Mouse (Mus musculus) CH12F3 (cell line): Measurements from ENCODE around the gene Ndc1.
"Not testable (repeated sequence)": the region's sequence is repeated elsewhere in the genome, so short reads cannot be mapped to it uniquely, and the experiment has no call there.

ENCODE experiments used
- in situ Hi-C: fragments of 300-500 bp; cut with MboI; formaldehyde crosslinking; loops from 2 replicates; pipeline ENCODE4 v1.14.3; 2020; ENCODE audit warnings: low sequenced_read_pairs

The Ndc1 gene

DNA sequence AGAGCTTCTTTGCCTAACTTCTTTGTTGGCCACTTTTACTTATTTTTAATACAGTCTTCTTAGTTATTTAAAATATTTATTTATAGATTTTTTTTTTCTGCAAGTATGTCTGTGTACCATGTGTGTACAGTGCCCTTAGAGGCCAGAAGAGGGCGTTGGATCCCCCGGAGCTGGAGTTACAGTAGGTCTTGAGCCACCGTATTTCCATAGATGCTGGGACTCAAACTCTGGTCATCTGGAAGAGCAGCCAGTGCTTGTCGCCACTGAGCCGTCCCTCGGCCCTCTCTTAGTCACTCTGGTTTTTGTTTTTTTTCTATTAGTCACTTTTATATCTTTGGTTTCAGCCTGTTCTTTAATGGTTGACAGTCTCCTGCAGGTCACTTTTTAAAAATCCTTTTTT lies 4.0 kb upstream of the Ndc1 start:
- in situ Hi-C loops = no loop called here

DNA sequence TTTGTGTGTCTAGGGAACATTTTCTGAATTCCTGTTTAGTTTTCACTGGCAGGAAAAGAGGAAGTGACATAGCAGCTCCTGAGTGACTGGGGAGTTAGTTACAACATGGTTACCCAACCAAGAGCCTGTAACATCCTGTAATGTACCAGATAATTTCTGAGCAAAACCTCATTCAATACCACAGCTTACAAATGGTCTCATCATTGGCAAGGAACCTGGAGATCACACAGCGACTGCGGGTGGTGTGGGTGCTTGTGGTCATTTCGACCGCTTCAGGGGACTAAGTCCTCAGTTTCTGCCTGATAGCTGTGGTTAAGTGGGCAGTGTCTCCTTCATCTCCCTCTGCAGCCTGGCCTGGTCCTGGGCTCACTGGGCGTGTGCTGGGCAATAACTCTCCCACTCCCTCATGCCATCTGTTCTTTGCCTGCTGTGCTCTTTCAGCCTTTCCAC lies 3.4 kb upstream of the Ndc1 start:
- in situ Hi-C loops = no loop called here

DNA sequence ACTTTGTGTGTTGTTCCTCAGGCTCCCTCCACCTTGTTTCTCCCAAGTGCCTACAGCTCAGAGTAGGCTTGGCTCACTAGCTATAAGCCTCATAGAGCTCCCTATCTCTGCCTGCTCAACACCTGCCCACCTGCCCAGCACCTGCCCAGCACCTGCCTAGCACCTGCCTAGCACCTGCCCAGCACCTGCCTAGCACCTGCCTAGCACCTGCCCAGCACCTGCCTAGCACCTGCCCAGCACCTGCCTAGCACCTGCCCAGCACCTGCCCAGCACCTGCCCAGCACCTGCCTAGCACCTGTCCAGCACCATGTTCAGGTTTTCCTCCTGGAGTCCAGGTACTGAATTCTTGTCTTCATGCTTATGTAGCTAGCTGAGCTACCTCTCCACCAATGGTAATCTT lies 1.2 kb upstream of the Ndc1 start:
- in situ Hi-C loops = not testable (repeated sequence)

DNA sequence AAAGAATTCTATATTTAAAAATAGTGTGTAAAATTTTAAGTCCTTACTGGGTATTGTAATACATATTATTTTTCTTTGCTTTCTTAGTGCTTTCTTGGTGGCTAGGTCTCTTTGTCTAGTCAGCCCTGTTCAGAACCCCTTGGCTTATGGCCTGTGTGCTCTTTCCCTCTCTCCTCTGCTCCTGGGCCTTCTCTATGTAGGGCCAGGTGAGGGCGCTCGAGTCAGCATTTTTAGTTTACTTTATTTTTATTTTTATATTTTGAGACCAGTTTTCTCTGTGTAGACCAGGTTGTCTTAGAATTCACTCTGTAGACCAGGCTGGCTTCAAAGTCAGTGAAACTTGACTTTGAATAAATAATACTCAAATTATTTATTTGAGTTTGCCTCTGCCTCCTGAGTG lies 4.7 kb downstream of the Ndc1 start:
- in situ Hi-C loops = no loop called here

DNA sequence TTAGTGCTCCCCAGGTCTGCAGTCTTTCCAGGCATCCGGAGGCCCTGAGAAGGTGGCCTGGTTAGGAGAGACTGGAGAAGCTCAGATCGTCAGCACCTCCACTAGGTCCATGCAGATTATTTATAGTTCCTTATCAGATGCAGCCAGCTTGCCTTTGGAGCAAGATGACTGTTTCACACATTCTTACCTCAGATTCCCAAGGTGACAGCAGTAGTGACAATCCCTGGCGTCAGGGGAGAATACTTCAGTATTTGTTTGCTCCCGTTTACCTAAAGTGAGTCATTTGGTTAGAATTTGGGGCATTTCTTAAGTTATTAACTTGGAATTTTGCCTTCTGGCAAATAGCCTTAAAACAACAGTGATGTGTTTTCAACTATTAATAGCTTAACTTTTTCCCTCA lies 7.1 kb downstream of the Ndc1 start:
- in situ Hi-C loops = no loop called here

DNA sequence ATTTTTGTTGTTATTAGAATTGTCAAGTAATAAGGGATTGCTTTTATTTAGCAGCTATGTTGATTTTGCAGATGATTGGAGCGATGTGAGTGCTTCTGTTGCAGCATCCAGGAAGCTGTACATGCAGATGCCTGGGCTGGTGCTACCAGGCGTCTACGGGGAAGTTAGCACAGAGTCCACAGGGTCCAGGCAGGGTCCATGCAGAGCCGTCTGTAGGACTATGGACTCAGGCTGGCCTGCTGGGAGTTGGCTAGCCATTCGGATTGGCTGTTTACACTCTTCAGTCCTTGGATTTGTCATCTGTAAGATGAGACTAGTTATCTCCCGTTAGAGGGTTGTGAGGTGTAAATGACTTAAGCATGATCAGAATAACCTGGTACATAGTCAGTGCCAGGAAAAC lies 11.4 kb downstream of the Ndc1 start:
- in situ Hi-C loops = no loop called here

DNA sequence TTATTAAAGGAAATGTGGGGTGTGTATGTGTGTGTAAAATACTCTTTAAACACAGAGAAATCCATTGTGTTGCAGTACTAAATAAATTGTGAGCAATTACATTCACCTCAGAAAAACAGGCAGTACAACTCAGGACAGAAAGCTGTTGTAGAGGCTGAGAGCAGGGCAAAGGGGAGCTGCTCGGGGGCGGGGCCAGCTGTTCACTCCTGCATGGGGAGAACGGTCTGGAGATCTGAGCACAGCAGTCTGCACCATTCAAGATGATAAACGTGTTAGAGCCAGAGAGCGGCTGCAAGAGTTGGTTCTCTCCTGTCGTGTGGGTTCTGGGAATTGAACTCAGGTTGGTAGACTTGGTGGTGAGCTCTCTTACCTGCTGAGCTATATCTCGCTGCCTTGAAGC lies 13.3 kb downstream of the Ndc1 start:
- in situ Hi-C loops = no loop called here

DNA sequence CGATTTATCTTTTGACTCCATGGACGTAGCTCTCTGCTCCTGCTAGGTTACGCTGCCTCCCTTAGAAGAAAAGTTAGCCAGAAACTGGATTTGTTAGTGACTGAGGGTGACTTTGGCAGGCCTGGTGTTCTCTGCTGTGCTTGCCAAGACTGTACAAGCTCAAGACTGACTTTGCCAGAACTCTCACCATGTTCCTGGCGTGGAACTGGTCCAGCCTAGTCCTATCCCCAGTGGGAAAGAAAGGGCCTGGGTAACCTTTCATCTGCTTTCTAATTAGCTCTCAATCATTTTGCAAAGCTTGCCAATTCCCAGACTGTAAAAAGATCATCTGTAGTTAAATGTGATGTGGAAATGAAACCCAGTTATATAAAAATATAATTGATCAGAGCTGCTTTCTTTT lies 19.5 kb downstream of the Ndc1 start:
- in situ Hi-C loops = no loop called here

DNA sequence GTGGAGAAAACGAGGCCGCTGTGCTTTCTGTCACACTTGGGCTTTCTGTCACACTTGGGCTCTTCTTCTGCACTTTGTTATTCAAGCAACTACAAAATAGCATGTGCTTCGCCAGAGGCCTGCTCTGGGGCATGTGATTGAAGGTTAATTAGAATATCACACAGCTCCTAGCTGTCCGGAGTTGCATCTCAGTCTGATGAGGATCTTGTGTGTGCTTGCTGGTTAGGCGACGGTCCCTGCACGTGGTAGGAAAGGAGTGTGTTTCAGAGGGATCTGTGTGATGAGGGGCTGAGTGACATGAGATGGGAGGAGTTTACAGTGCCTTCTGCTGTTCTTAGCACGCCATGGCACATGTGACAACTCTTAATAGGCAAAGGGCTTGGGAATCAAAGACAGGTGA lies 19.9 kb downstream of the Ndc1 start:
- in situ Hi-C loops = no loop called here

DNA sequence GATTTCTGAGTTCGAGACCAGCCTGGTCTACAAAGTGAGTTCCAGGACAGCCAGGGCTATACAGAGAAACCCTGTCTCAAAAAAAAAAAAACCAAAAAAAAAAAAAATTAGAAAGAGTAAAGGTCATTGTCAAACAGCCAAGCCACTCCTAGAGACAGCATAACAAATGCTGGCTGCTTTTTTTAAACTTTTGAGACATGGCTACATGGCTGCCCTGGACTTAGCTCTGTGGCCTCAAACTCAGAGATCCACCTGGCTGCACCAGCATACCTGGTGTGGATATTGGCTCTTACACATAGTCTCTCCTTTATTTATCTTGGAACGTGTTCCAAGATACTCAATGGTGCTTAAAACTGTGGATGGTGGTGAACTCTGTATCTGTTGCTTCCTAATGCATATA lies 20.7 kb downstream of the Ndc1 start:
- in situ Hi-C loops = no loop called here

DNA sequence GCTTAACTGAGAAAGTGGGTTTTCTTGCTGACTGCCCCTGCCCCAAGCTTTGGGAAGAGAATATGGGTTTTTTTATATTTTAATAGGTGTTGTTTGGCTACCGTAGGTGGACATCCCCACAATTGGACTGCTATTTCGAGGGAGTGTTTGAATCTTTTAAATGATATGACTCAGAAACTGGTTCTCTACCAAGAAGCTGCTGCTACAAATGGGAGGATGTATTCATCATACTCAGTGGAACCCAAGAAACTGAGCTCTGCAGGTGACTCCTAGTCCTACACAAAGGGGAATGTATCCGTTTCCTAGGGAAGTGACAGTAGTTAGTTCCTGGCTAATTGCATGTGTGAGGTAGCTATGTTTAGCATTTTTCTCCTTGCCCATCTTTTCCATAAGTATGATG lies 21.8 kb downstream of the Ndc1 start:
- in situ Hi-C loops = no loop called here

DNA sequence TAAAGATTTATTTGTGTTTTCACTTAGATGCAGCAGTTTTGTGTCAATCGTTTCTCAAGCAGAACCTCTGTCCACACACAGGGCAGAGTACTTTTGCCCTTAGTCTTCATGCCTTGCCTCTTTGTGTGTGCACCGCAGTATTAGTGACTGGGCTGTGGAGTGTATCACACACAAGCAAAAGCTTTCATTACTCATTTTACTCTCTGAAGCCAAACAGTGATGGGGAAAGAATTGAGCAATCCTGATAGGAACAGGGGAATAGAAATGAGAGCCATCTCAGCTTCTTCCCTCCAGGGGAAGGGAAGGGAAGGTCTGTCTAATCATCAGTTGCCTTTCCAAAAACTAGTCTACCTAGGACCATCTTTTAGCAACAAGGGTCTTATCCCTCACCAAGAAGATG lies 26.2 kb downstream of the Ndc1 start:
- in situ Hi-C loops = no loop called here

DNA sequence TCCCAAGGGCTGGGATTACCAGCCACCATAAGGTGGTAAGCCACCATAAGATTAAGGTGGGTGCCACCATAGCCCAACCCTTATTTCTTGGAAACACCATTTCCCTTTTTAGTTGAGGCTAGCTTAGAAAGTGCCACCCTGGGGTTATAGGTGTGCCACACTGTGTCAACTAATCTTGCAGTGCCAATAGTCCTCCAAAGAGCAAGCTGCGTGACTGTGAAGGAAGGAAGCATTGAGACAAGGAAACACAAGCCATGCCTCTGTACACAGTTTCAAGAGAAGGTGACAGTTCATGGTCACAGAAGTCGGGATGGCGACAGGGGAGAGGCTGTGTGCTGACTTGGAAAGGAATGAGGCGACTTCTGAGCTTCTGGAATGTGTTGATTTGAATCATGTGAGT lies 52.6 kb downstream of the Ndc1 start:
- in situ Hi-C loops = no loop called here

DNA sequence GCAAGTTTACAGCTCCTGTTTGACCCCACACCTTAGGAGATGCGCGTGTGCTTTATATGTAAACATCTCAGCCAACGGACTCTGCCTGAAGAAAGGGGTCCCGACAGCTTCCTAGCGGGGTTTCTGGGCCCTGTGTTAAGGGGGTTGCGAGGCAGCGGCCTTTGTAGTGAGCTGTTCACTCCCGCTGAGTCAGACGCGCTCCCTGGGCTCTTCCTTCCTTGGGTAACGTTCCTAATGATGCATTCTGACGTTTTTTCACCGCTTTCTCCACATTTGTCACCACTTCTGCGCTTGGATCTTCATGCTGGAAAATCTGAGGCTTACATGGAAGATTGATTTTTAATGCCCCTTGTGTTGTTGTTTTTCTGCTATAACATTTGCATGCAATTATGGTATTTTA lies 54.1 kb downstream of the Ndc1 start:
- in situ Hi-C loops = no loop called here

DNA sequence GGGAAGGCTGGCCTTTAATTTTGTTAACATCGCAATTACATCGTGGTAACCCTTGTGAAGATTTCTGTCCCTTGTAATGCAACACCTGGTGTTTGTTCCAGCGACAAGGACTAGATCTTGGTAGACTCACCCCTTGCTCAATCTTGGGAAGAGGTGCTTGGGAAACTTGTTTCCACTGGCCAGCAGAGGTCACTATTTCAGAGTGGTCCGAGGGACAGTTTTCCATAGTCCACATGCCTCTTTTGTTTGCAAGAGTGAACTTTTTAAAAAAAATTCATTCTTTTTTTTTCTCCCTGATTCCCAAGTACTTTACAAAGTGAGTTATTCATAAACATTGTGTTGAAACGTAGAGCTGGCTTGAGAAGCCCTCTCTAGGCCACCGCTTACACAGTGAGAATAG lies 54.6 kb downstream of the Ndc1 start:
- in situ Hi-C loops = no loop called here

DNA sequence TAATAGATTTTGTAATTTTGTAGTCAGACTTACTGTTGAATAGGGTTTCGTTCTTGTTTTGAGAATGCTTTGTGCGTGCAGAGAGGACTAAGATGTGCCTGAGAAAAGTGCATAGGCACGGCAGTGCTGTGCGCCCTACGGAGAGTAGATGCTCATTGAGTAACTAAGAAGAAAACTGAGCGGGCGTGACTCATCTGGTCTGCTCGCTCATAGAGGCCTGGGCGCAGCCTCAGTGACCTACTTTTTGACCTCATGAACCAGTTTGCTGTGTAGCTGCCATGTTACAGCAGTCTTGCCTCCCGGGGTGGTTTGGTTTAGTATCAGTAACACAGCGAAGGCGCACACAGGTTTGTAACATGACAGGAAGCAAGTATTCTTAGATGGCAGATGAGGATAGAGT lies 58.0 kb downstream of the Ndc1 start:
- in situ Hi-C loops = loop anchor here (25.0 kb wide), 1 partner anchor 412 kb away; no protein-coding TSS in a partner anchor

DNA sequence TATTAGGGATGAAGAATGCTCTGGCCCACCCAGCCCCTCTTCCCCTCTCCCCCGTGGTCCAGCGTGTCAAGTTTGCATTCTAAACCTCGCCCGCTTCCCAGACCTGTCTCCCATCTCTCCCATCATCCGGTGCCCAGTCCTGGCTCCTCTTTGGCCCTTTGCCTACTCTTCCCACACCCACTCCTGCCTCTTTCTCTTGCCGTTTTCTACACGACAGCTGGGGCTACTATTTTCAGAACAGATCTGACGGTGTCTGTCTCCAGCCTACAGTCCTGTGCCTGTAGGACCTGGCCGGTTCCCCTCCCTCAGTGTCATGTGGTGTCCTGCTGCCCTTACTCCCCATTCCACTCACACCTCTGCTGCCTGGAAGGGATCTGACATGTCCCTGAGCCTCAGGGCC lies 59.0 kb downstream of the Ndc1 start:
- in situ Hi-C loops = loop anchor here (25.0 kb wide), 1 partner anchor 411 kb away; no protein-coding TSS in a partner anchor

DNA sequence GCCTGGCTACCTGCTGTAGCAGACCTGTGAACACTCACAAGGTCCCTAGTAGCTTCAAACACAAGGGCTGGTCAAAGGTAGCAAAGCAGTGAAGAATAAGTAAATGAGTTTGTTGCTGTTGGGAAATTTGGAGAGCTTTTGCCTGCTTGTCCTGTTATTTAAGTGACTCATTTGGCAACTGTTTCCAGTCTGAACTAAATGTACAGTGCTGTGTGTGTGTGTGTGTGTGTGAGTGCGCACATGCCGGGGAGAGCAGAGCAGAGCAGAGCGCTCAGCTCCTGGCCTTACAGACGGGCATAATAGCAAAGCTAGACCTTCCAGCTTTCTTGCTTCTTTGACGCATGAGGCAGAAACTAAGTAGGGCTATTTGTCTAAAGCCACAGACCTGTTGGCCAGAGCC lies 65.1 kb downstream of the Ndc1 start:
- in situ Hi-C loops = loop anchor here (25.0 kb wide), 1 partner anchor 405 kb away; no protein-coding TSS in a partner anchor

DNA sequence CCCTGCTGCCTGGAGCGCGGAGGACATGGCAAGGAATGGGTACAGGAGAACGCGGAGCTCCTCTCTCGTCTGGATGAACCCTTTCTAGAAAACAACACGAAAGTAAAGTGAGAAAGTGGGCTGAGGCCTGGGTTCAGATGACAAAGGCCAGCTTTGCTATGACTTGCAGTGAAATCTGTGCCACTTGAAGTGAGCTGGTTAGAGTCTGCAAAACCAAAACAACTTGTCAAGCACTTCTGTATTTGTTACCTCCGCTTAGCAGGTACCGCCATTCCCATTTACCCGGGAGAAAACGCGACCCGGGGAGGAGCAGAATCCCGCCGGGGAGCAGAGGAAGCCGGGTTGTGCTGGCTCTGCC lies 66.4 kb downstream of the Ndc1 start:
- in situ Hi-C loops = loop anchor here (25.0 kb wide), 1 partner anchor 403 kb away; no protein-coding TSS in a partner anchor

DNA sequence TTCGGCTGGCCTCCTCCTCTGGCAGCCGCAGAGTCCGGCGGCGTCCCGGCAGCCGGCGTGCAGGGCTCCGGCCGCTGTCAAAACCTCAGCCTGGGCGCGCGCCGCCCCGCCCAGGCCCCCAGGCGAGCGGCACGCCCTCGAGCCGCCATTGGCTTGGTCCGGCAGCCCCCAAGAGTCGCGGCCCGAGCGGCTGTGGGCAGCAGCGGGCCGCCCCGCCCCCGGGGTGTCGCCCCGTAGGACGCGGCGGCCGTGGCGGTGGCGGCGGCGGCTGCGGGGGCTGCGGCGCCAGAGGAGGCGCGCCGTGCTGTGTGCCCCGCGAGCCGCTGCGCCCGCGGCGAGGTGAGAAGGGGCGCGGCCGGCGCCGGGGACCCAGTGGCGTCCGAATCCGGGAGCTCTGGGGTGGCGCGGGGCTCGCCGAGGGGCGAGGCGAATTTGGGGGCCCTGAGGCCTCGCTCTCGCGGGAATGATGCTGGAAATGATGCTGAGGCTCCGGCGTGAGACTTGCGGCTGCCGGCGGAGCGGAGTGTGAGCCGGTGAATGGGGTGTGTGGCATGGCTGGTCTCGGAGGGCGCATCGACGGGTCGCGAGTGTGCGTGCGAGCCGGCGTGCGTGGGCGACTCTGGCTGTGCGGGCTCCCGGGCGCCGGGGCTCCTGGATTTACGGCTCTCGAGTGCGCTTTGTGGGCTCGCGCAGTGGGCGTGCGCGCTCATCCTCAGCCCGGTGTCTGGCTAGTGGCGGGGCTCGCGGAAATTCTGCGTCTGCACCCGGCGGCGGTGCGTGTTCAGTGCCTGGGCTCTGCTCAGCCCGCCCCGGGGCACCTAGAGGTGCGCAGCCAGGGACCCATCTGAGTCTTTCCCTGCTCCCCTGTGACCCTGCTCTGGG lies 67.0 kb downstream of the Ndc1 start, which contains the start of gene Glis1:
Gene Glis1 (plus strand): TSS at position 236 of the 882 bp plus-strand sequence.
- in situ Hi-C loops = loop anchor here (25.0 kb wide), 1 partner anchor 403 kb away; no protein-coding TSS in a partner anchor

DNA sequence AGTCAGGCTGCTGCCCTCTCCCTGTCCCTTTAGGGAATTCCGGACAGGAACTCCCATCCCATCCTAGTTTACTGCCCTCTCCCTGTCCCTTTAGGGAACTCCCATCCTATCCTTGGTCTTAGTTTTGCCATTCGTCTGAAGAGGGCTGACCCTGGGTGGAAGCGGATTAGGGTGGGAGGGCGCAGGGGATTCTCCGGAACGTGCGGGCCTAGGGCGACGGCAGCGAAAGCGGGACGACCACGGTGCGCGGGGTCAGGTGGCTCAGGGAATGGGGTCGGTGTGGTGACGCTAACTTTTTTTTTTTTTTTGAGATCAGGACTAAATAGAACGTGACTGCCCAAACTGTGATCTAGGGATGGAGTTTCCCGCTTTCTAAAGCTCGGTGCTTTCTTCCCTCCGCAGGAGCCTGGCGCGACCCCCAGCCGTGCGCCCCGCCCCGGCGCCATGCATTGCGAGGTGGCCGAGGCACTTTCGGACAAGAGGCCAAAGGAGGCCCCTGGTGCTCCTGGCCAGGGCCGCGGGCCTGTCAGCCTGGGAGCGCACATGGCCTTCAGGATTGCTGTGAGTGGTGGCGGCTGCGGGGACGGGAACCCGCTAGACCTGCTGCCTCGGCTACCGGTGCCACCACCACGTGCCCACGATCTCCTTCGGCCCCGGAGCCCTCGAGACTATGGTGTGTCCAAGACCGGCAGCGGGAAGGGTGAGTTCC lies 67.8 kb downstream of the Ndc1 start:
- in situ Hi-C loops = loop anchor here (25.0 kb wide), 1 partner anchor 402 kb away; no protein-coding TSS in a partner anchor

DNA sequence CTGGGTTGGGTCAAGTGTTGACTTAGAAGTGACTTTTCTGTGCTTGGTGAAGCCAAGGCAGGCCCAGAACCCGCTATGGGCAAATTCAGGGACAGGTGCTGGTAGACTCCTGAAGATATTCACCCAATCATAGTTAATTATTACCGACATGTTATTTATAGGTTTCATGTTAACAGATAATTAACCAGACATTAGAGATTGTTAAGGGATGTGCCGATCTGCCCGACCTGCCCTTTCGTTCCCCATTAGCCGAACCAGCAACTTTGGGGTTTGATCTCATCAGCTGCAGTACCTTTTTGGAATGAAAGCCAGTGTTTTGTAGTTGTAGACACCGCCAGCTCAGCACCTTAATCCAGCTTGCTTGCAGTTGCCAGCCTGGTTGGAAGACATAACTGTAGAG lies 68.9 kb downstream of the Ndc1 start:
- in situ Hi-C loops = loop anchor here (25.0 kb wide), 1 partner anchor 401 kb away; no protein-coding TSS in a partner anchor
